Mouse (Mus musculus) right cerebral cortex, postnatal 36 days (tissue): ENCODE measurements around the gene Atmin.

Experiments
- DNase-seq, 2 experiments: peaks; one replicate each; pipeline ENCODE4 v3.0.0; 2022; ENCODE audit warnings: low spot score in 2 of 2, mixed read lengths in 1 of 2

Gene Atmin

GRCm38 (mm10) chr8:116943161-116943554 lies at the start of gene Atmin:
Gene Atmin, plus strand, starts transcription at chr8:116943393.
- DNase-seq = peak; percentile 74 to 77

GRCm38 (mm10) chr8:116893938-116894337 lies 49.3 kb upstream of the Atmin start:
- no peak for DNase-seq

GRCm38 (mm10) chr8:116895521-116895920 lies 47.7 kb upstream of the Atmin start:
- DNase-seq = no peak

GRCm38 (mm10) chr8:116904736-116905135 lies 38.5 kb upstream of the Atmin start:
- no peak for DNase-seq

- DNase-seq = no peak
These were observed 37.9 kb upstream of the Atmin start for GRCm38 (mm10) chr8:116905252-116905651.

GRCm38 (mm10) chr8:116905836-116906235 lies 37.4 kb upstream of the Atmin start:
- DNase-seq = no peak

- peak; percentile 16 to 20 for DNase-seq
These were observed 22.2 kb upstream of the Atmin start for GRCm38 (mm10) chr8:116921005-116921336.

- DNase-seq = peak; percentile 83 to 88
These were observed 21.7 kb upstream of the Atmin start, which contains the start of the genes Cmc2 and Cenpn for GRCm38 (mm10) chr8:116921337-116922059. Gene Cmc2, minus strand, starts transcription at chr8:116921455. Gene Cenpn, plus strand, starts transcription at chr8:116921730.

- no peak for DNase-seq
These were observed 21.0 kb upstream of the Atmin start for GRCm38 (mm10) chr8:116922060-116922757.

GRCm38 (mm10) chr8:116923526-116923925 lies 19.7 kb upstream of the Atmin start:
- no peak for DNase-seq

- no peak for DNase-seq
These were observed 15.3 kb upstream of the Atmin start for GRCm38 (mm10) chr8:116927880-116928279.

- DNase-seq = no peak
These were observed 14.6 kb upstream of the Atmin start for GRCm38 (mm10) chr8:116928588-116928987.

- DNase-seq = no peak
These were observed 8.2 kb upstream of the Atmin start for GRCm38 (mm10) chr8:116934976-116935375.

- DNase-seq = no peak
These were observed 7.7 kb upstream of the Atmin start for GRCm38 (mm10) chr8:116935506-116935905.

- no peak for DNase-seq
These were observed 722 bp upstream of the Atmin start for GRCm38 (mm10) chr8:116942284-116943058.

- peak; percentile 24 to 34 for DNase-seq
These were observed 577 bp downstream of the Atmin start for GRCm38 (mm10) chr8:116943555-116944384.

- no peak for DNase-seq
These were observed 1.1 kb downstream of the Atmin start for GRCm38 (mm10) chr8:116944385-116944696.

- DNase-seq = no peak
These were observed 2.1 kb downstream of the Atmin start for GRCm38 (mm10) chr8:116945169-116945910.

- peak; percentile 57 to 73 for DNase-seq
These were observed 3.2 kb downstream of the Atmin start for GRCm38 (mm10) chr8:116946268-116946838.

- no peak for DNase-seq
These were observed 3.7 kb downstream of the Atmin start for GRCm38 (mm10) chr8:116946851-116947250.

- no peak for DNase-seq
These were observed 4.4 kb downstream of the Atmin start for GRCm38 (mm10) chr8:116947589-116947988.
